Mouse (Mus musculus) embryonic facial prominence, embryonic 14.5 days (tissue): ENCODE data around the gene H2-DMa. TPM values are rescaled to one million over a fixed set of nuclear protein-coding genes. Genes with fewer than 3 reads are reported as not detected.
A peak's percentile ranks its signal among the peaks of the same experiment; 100 is the strongest.

Source experiments
- ATAC-seq: fragments of 200-750 bp; cut with Nextera tagmentation; 2 replicates; pipeline ENCODE4 v1.8.0; 2017; ENCODE audit warnings: low read depth, moderate number of reproducible peaks, moderate TSS enrichment
- DNase-seq: peaks from one replicate; pipeline ENCODE4 v3.0.0-alpha.2; 2015; ENCODE audit warnings: low spot score
- H3K27ac ChIP-seq: fragments of 300-500 bp; sonication (generic); replicated peaks from 2 replicates; pipeline ENCODE4 v1.5.1; 2014; ENCODE audit warnings: low read depth, mild to moderate bottlenecking, low read length, moderate library complexity
- H3K27me3 ChIP-seq: fragments of 300-500 bp; sonication (generic); replicated peaks from 2 replicates; pipeline ENCODE4 v1.6.1; 2014; ENCODE audit warnings: low read length; ENCODE audit not compliant: control insufficient read depth, insufficient read depth
- H3K36me3 ChIP-seq: fragments of 300-500 bp; sonication (generic); 2 replicates; pipeline ENCODE4 v1.6.1; 2014; ENCODE audit warnings: low read length, mixed read lengths; ENCODE audit not compliant: control insufficient read depth, insufficient read depth
- H3K4me1 ChIP-seq: fragments of 300-500 bp; sonication (generic); 2 replicates; pipeline ENCODE4 v1.6.1; 2014; ENCODE audit warnings: antibody characterized with exemption, low read length; ENCODE audit not compliant: control insufficient read depth, insufficient read depth
- H3K4me2 ChIP-seq: fragments of 300-500 bp; sonication (generic); 2 replicates; pipeline ENCODE4 v1.6.1; 2014; ENCODE audit warnings: low read depth, mild to moderate bottlenecking, low read length, moderate library complexity, mixed read lengths
- H3K4me3 ChIP-seq: fragments of 300-500 bp; sonication (generic); 2 replicates; pipeline ENCODE4 v1.5.1; 2014; ENCODE audit warnings: low read depth, mild to moderate bottlenecking, low read length
- H3K9ac ChIP-seq: fragments of 300-500 bp; sonication (generic); 2 replicates; pipeline ENCODE4 v1.6.1; 2014; ENCODE audit warnings: low read depth, mild to moderate bottlenecking, low read length, moderate library complexity, mixed read lengths
- H3K9me3 ChIP-seq: fragments of 300-500 bp; sonication (generic); 2 replicates; pipeline ENCODE4 v1.6.1; 2016; ENCODE audit warnings: low read length; ENCODE audit not compliant: control insufficient read depth
- WGBS: fragments of 180-500 bp; shearing (Covaris S2); extraction: QIAGEN DNeasy Blood & Tissue Kit; methylation state at CpG from one replicate; pipeline ENCODE4 v1.1.7; 2014; 5-methylcytosine and 5-hydroxymethylcytosine counted together
- polyA plus RNA-seq: library from polyadenylated mRNA; unstranded; fragments of >200 nt; fragmentation: Nextera tagmentation; extraction: Ambion mirVana; gene quantifications from 2 replicates; pipeline ENCODE4 v1.2.1, GENCODE M21; 2014

H2-DMa gene
- polyA plus RNA-seq, 1 experiment from 2014 or later = 14.9 TPM

DNA sequence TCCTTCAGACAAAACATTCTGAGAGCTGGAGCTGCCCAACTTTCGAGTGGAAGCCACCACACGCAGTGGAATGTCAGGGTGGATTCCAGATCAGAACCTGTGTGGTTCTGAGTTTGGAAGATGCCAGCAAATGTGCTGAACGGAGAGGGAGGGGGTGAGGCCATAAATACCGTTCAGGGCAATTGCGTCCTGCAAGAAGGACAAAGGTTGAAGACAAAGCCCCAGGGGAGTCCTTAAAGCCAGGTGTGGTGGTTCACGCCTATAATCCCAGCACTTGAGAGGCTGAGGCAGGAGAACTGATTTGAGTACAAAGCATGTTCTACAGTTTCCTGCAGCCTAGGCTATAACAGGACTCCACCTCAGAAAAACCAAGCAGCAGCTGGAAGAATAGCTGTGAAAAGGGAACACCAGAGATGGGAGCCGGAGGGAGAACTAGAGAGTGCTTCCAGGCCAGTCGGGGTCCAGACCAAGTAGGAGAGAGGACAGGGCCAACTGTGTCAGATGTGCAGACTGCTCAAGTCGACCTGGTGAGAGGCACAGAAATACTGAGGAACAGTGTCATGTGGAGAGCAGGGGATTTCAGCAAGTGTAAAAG, 7.6 kb downstream of the H2-DMa start:
- Histone ChIP-seq H3K9me3 (no peaks in the 10 kb centered on the region), H3K4me3 (no peak overlapping the region), H3K27me3 (no peaks in the 10 kb centered on the region), H3K4me2 (no peak overlapping the region), H3K9ac (peak overlapping the region; percentile 8; the same call in 1 of the 2 replicates), H3K27ac (no peak overlapping the region), H3K4me1 (peaks cover 38% of the 10 kb centered on the region), H3K36me3 (0 out of 2 replicates have a peak, but pooled peaks cover 6% of the 10 kb centered on the region)
- ATAC-seq = no peak
- 53% methylated on average over 9 of the region's 9 CpGs for WGBS
- DNase-seq = no peak

- no peak overlapping the region for H3K9ac ChIP-seq
- 0 out of 2 replicates have a peak, but pooled peaks cover 6% of the 10 kb centered on the region for H3K36me3 ChIP-seq
- peaks cover 38% of the 10 kb centered on the region for H3K4me1 ChIP-seq
- no peak overlapping the region for H3K27ac ChIP-seq
- no peaks in the 10 kb centered on the region for H3K27me3 ChIP-seq
- no peak overlapping the region for H3K4me3 ChIP-seq
- no peak overlapping the region for H3K4me2 ChIP-seq
- 34% methylated on average over 6 of the region's 6 CpGs for WGBS
- ATAC-seq = no peak
- H3K9me3 ChIP-seq = no peaks in the 10 kb centered on the region
- DNase-seq = peak; percentile 48
Measured at GRCm38 (mm10) chr17:34127475-34127874, 8.1 kb downstream of the H2-DMa start.

DNA sequence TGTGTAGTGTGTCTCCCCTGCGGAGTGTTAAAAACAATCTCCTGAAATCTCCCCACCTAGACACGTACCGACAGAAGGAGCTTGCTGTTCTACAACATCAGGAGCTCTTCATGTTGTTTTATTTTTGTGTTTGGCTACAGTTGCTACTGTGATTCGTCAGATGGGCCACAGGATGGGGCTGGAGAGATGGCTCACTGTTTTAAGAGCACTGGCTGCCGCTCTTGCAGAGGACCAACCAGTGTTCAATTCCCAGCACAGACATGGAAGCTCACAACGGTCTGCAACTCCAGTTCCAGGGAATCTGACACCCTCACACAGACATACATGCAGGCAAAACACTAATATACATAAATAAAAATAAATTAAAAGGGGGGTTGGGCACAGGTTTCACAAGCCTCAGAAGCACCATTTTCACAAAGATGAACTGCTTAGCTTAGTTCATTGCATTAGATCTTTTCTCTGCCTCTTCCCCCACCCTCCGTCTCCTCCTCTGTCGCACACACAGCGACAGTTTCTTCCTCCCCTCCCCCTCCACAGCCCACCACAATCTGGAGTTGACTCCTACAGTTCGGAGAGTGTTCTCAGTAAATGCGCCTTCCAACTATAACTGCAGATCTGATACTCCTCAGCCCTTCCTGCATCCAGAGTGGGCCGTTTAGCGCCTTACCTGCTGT, 9.1 kb downstream of the H2-DMa start:
- Histone ChIP-seq H3K27ac (no peak overlapping the region), H3K27me3 (no peaks in the 10 kb centered on the region), H3K4me3 (peak overlapping the region; percentile 13; the same call in 1 of the 2 replicates), H3K36me3 (0 out of 2 replicates have a peak, but pooled peaks cover 6% of the 10 kb centered on the region), H3K4me1 (peaks cover 38% of the 10 kb centered on the region), H3K4me2 (peak overlapping the region; percentile 31), H3K9me3 (no peaks in the 10 kb centered on the region), H3K9ac (peak overlapping the region; percentile 34; the same call in 1 of the 2 replicates)
- DNase-seq (no peak), ATAC-seq (no peak)
- WGBS = 26% methylated on average over 13 of the region's 13 CpGs

- H3K36me3 ChIP-seq = 0 out of 2 replicates have a peak, but pooled peaks cover 6% of the 10 kb centered on the region
- no peaks in the 10 kb centered on the region for H3K27me3 ChIP-seq
- peak overlapping the region; percentile 31 for H3K4me2 ChIP-seq
- H3K9ac ChIP-seq = peak overlapping the region; percentile 34; the same call in 1 of the 2 replicates
- ATAC-seq (0 out of 2 replicates have a peak, but pooled peaks have one; percentile 2), DNase-seq (peak; percentile 34)
- H3K9me3 ChIP-seq = no peaks in the 10 kb centered on the region
- H3K4me3 ChIP-seq = peak overlapping the region; percentile 13; the same call in 1 of the 2 replicates
- 22% methylated on average over 18 of the region's 18 CpGs for WGBS
- H3K27ac ChIP-seq = no peak overlapping the region
- peaks cover 30% of the 10 kb centered on the region for H3K4me1 ChIP-seq
Measured at GRCm38 (mm10) chr17:34128944-34129791, 9.8 kb downstream of the H2-DMa start.

- Histone ChIP-seq H3K9ac (no peak overlapping the region), H3K4me2 (no peak overlapping the region), H3K4me3 (no peak overlapping the region), H3K4me1 (peaks cover 24% of the 10 kb centered on the region; the same call in 1 of the 2 replicates), H3K36me3 (0 out of 2 replicates have a peak, but pooled peaks cover 6% of the 10 kb centered on the region), H3K9me3 (no peaks in the 10 kb centered on the region), H3K27me3 (no peaks in the 10 kb centered on the region), H3K27ac (no peak overlapping the region)
- WGBS = 73% methylated on average over 19 of the region's 19 CpGs
- no peak for DNase-seq
- ATAC-seq = no peak
Measured at GRCm38 (mm10) chr17:34130073-34130947, 11.0 kb downstream of the H2-DMa start.

DNA sequence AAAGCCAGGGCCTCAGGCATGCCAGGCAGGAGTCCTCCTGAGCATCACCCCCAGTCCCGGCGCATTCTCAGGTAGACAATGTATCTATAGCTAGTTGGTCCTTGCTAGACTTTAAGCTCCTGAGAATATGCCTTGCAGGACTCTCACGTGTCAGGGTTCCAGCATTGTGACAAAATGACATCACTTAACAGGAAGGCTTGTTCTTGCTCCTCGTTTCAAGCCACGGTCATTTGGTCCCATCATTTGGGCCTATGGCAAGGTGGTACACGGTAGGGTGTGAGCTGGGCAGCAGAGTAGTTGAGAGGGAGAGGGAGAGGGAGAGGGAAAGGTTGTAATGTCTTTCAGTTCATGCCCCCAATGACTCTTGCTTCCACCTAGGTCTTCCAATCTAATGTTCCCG, 12.6 kb downstream of the H2-DMa start:
- Histone ChIP-seq H3K27me3 (no peaks in the 10 kb centered on the region), H3K27ac (no peak overlapping the region), H3K4me3 (no peak overlapping the region), H3K4me2 (no peak overlapping the region), H3K9ac (no peak overlapping the region), H3K9me3 (no peaks in the 10 kb centered on the region), H3K4me1 (peaks cover 20% of the 10 kb centered on the region; the same call in 1 of the 2 replicates), H3K36me3 (no peaks in the 10 kb centered on the region)
- ATAC-seq (no peak), DNase-seq (no peak)
- 70% methylated on average over 7 of the region's 7 CpGs for WGBS

- peaks cover 9% of the 10 kb centered on the region; the same call in 1 of the 2 replicates for H3K4me1 ChIP-seq
- no peak overlapping the region for H3K4me2 ChIP-seq
- no peak overlapping the region for H3K4me3 ChIP-seq
- peaks cover 1% of the 10 kb centered on the region; the same call in 1 of the 2 replicates for H3K27me3 ChIP-seq
- H3K9me3 ChIP-seq = no peaks in the 10 kb centered on the region
- 87% methylated on average over 11 of the region's 11 CpGs for WGBS
- no peak for DNase-seq
- H3K9ac ChIP-seq = no peak overlapping the region
- ATAC-seq = no peak
- H3K36me3 ChIP-seq = no peaks in the 10 kb centered on the region
- H3K27ac ChIP-seq = no peak overlapping the region
Measured at GRCm38 (mm10) chr17:34133289-34133688, 13.9 kb downstream of the H2-DMa start.
